Mouse (Mus musculus) adrenal gland, adult 2 months (tissue): ENCODE results near the gene 5430402E10Rik. TPM values are rescaled to one million over a fixed set of nuclear protein-coding genes. Genes with fewer than 3 reads are reported as not detected.
"Not testable (repeated sequence)": the region's sequence is repeated elsewhere in the genome, so short reads cannot be mapped to it uniquely, and the experiment has no call there.

Experiments
- DNase-seq: peaks from one replicate; pipeline ENCODE4 v3.0.0; 2021
- long read RNA-seq: library from polyadenylated mRNA; stranded (forward); transcript quantifications from one replicate; pipeline ENCODE4 v2.0.0, GENCODE M21; 2021
- polyA plus RNA-seq: library from polyadenylated mRNA; depleted of rRNA; stranded (reverse); fragments of >200 nt; gene quantifications from 2 replicates; pipeline ENCODE4 v1.2.3, GENCODE M21; 2012; rRNA removed
- total RNA-seq, 2 experiments: library from RNA; stranded (reverse); gene quantifications; 2 replicates each; pipeline ENCODE4 v1.2.3; 2021

Gene 5430402E10Rik
- total RNA-seq = not detected
- not detected in 2 replicates for polyA plus RNA-seq
- long read RNA-seq = 0 reads

DNA sequence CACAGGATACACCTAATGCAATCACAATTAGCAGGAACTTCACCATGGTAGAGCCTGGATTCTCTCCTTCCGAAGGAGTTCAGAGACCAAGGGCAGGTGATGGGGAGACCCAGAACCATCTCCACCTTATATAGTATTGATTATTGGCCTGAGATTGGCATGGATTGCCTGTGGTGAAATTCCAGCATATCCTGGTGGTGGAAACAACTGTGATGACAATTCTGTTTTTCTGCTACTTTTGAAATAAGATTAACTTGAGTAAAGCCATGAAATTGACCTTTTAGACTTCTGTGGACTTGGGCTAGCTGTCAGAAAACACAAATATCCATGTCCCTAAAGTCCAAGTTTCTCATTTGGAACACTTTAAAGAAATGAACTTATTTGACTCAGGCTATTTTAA, at the start of gene 5430402E10Rik:
TSS of gene 5430402E10Rik (minus strand) at position 101 of the 400 bp plus-strand sequence.
- not testable (repeated sequence) for DNase-seq

- DNase-seq = not testable (repeated sequence)
Observed at GRCm38 (mm10) chrX:77880033-77880432, 44.8 kb downstream of the 5430402E10Rik start.

Other genes starting within 250 kb of the 5430402E10Rik start
- 10 to 100 TPM; 12.6 to 18.4 TPM for gene Prkx, start 128.8 kb downstream of the 5430402E10Rik start, total RNA-seq
- gene Prkx, start 128.8 kb downstream of the 5430402E10Rik start, polyA plus RNA-seq = 11.6 and 12.7 TPM in 2 replicates
- not detected for gene Pbsn, start 71.4 kb downstream of the 5430402E10Rik start, total RNA-seq
- gene Pbsn, start 71.4 kb downstream of the 5430402E10Rik start, polyA plus RNA-seq = not detected in 2 replicates
- not detected for gene Gm14744, start 60.3 kb downstream of the 5430402E10Rik start, total RNA-seq
- not detected in 2 replicates for gene Gm14744, start 60.3 kb downstream of the 5430402E10Rik start, polyA plus RNA-seq
- not detected for gene Obp1a, start 166.3 kb upstream of the 5430402E10Rik start, total RNA-seq
- not detected in 2 replicates for gene Obp1a, start 166.3 kb upstream of the 5430402E10Rik start, polyA plus RNA-seq
- gene Gm5938, start 200.4 kb upstream of the 5430402E10Rik start, total RNA-seq = not detected
- not detected in 2 replicates for gene Gm5938, start 200.4 kb upstream of the 5430402E10Rik start, polyA plus RNA-seq